Mouse (Mus musculus) frontal cortex, postnatal 36 days (tissue): ENCODE measurements around the gene Bdh1.
"Not testable (repeated sequence)": the region's sequence is repeated elsewhere in the genome, so short reads cannot be mapped to it uniquely, and the experiment has no call there.

Experiments used
- DNase-seq, 2 experiments: peaks; one replicate each; pipeline ENCODE4 v3.0.0; 2022; ENCODE audit warnings: low spot score in 2 of 2

Gene Bdh1

DNA sequence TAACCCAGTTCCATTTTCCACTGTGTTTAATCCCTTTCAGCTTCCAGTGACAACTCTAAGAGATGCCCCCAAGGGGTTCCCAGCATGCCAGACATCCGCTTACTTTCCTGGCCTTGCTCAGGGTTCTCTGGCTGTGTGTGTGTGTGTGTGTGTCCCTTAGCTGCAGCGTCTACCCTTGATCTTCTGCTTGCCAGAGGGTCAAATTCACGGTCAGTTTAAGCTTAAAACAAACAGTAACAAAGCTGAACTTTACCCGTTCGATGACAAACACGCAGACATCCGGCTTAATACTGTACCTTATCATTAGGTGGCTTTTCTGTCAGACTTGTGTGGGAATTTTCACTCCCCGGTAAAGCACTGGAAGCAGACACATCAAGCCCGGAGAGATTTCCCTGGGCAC is at the start of gene Bdh1:
Bdh1 (plus strand) TSS at position 281 of the 400 bp plus-strand sequence.
- DNase-seq: no peak

DNA sequence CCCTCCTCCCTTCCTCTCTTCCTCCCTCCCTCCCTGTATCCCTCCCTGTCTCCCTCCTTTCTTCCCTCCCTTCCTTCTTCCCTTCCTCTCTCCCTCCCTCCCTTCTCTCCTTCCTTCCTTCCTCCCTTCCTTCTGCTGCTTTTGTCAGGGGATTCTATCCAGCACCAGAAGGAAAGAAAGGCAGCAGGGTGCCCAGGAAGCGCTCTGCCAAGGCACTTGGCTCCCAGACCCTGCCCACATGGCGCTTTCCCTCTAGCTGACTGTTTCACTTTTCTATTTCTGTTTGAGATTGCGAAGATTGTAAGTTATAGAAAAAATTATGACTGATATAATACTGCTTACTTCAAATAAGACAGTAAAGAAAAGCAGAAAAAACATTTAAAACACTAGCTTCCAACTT is 49.8 kb upstream of the Bdh1 start:
- DNase-seq: not testable (repeated sequence)

GRCm38 (mm10) chr16:31375877-31376582 is 46.0 kb upstream of the Bdh1 start:
- not testable (repeated sequence) for DNase-seq

DNA sequence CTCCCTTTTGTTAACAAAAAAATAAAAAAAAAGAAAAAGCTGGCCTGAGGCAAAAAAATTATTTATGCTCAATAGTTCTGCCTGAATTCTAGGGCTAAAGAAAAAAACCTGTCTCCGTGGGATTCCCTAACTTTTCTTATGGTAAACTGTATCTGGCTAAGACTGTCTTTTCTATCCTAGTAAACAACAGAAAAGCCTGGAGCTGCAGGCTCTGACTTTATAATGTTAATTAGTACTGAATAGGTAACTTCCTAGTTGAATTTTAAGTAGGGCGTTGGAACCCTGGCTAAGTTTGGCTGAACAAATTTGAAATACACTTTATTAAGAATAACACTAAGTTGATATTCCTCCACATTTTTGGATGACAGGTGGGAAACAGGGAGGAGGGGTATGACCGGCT is 33.8 kb upstream of the Bdh1 start:
- not testable (repeated sequence) for DNase-seq

DNA sequence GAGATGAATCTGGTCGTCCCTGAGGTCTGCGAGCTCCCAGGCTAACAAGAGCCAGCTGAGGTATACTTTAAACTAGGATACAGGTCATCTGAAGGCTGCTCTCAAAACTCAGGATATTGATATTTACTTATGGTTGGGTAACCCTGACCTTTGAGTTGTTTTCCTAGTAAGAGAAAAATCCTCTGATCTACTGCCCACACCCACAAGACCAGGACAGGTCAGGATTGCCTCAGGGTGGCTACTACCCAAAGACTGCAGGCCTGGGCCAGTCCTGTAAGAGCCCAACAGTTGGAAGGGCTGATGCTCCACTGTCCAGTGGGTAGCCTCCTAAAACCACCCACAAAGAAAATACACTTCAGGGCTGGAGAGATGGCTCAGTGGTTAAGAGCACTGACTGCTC is 22.8 kb upstream of the Bdh1 start:
- DNase-seq: no peak

DNA sequence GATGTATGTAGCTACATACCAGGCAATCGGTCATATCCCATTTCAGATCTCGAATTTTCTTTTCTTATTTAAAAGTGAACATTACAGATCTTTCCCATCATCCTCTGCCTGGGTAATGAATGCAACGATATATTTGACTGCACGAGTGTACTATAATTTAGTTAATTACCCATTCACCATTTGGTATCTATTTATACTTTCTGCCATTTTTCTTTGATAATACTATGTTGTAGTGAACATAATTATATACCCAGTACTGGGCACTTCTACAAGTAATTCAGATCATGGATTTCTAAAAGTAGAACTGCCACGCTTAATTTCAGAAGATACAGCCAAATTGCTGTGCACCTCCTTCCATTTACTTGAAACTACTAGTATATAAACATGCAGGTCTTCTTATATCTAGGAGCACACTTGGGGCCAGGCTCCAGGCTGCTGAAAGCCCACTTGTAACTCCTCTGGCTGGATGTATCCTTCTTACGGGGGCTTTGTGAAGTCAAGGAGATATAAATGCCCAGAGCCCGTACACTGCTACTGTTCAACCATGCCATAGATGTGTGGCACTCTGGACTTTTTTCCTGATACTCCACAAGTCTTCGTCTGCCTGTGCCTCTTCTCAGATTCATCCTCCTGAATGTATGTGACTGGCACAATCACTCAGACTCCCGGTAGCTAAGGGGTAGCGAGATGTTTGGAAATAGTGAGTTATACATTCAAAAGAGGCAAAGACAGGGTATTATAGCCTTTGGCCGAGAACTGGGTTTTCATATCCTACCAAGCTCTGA is 21.0 kb upstream of the Bdh1 start:
- DNase-seq: no peak

DNA sequence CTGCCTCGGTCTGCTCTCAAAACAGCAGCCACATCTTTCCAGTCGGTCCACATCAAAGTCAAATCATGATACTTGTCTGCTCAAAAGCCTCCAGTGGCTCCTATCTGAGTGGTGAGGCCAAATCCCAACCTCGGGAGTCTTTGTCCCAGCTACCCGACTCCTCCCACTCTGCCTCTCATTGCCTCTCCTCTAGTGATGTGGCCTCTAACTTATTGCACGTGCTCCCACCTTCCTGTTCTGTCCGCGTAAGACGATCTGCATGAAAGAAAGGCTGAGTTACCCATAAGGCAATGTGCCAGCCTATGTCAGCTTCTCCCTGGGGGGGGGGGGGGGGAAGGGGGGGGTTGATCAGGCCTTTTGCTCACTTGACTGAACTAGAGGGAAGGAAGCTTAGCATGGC is 20.0 kb upstream of the Bdh1 start:
- no peak for DNase-seq

DNA sequence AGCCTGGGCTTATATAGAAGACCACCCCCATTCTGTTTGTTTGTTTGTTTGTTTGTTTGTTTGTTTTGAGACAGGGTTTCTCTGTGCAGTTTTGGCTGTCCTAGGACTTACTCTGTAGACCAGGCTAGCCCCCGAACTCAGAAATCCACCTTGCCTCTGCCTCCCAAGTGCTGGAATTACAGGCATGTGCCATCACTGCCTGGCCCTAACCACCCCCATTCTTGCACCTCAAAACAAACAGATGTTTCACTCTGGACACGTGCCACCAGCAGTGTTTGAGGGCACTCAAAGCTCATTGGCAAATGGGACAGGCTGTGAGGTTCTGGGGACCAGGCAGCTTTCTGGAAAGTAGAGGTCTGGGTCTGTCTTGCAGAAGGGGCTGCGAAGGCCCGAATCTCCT is 18.1 kb upstream of the Bdh1 start:
- no peak for DNase-seq

DNA sequence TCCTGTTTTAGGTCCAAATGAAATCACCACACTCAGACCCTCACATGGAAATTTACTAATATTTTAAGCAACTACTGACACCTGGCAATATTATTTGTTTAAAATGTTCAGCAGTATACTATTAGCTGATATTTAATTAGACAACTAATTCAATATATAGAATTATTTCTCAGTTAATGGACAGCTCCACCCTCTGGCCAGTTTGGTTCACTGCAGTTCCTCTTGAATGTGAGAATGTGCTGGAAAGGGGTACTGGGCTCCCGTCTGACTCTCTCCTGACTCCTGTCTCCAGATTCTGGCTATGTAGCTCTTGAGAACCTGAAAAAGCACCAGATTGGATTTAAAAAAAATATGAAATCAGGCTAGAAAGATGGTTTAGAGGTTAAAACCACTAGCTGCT is 17.0 kb upstream of the Bdh1 start:
- no peak for DNase-seq

- DNase-seq: no peak
Observed at GRCm38 (mm10) chr16:31407872-31408271, 14.2 kb upstream of the Bdh1 start.

DNA sequence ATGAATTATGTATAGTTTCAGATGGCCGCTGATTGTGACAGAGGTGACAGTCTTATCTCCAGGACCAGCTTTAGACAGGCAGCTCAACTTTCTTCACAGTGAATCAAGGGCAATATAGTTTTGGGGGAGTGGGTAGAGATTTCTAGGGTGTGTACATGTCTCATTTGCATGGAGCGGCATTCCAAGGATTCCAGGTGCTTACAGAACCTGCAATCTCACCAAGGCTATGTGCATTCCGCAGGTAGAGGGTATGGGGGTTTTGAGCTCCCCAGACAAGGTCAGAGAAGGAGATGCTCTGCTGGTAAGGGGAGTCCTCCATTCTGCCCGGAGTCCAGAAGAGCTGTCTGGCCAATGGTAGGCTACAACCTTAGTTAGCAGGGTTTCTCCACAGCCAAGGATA is 11.1 kb upstream of the Bdh1 start:
- DNase-seq: no peak

GRCm38 (mm10) chr16:31412321-31412720 is 9.8 kb upstream of the Bdh1 start:
- no peak for DNase-seq

DNA sequence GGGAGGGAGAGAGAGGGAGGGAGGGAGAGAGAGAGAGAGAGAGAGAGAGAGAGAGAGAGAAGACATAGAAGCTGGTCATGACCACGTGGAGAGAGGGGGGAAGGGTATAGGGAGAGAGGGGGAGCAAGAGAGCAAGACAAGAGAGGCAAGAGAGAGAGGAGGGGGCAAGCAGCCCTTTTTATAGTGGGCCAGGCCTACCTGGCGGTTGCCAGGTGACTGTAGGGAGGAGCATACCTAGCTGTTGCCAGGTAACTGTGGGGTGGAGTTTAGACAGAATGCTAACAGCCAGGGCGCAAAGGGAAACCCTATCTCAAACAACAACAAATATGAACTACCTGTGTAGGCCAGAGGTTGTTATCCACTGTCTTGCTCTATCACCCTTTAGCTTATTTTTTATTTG is 8.3 kb upstream of the Bdh1 start:
- no peak for DNase-seq

GRCm38 (mm10) chr16:31415885-31416450 is 6.1 kb upstream of the Bdh1 start:
- no peak for DNase-seq

DNA sequence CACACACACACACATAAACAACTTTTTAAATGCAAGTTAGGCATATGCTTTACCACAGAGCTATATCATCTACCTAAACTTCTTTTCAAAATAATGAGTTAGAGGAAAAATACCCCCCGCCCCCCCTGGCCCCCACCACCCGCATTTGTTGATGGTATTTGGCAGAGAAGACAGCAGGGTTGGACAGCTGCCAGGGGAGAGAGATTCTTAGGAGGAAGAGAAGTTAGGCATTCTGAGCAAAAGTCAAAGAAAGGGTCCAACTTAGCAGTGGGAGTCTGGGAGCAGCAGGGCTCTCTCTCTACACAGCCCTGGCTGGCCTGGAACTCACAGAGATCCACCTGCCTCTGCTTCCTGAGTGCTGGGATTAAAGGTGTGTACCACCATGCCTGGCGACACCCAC is 3.4 kb upstream of the Bdh1 start:
- no peak for DNase-seq

DNA sequence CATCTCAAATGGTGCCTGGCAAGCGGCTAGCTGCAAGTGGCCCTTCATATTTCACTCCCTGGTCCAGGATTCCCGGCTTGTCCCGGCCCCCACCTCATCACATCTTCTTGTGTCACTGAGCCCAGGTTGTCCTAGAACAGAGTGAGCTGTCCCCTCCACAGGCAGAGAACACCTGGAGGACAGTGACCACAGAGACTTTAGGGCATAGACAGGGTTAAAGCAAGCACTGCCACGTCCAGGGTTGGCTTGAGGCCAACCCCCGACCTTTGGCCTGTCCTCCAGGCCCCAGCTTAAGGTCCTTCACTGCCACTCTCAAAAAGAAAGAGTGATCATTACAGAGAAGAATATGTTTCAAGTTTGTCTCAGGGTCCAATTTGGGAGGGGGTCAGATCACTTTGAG is 2.6 kb upstream of the Bdh1 start:
- DNase-seq: no peak

- no peak for DNase-seq
Observed at GRCm38 (mm10) chr16:31422722-31423121, 642 bp downstream of the Bdh1 start.

DNA sequence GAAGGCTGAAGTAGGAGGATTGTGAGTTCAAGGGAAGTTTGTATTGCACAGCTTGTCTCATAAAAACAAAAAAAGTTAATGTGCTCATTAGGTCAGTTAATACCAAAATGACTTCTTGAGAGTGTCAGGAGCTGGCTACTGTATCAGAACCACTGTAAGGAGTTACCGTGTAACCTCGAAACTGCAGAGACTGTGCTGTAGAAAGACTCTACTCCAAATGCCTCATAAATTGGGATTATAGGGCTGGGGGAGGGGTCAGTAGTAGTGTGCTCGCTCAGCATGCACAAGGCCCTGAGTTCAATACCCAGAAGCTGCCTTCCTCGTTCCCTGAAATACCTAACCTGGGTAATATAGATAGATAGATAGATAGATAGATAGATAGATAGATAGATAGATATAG is 1.3 kb downstream of the Bdh1 start:
- DNase-seq: no peak

DNA sequence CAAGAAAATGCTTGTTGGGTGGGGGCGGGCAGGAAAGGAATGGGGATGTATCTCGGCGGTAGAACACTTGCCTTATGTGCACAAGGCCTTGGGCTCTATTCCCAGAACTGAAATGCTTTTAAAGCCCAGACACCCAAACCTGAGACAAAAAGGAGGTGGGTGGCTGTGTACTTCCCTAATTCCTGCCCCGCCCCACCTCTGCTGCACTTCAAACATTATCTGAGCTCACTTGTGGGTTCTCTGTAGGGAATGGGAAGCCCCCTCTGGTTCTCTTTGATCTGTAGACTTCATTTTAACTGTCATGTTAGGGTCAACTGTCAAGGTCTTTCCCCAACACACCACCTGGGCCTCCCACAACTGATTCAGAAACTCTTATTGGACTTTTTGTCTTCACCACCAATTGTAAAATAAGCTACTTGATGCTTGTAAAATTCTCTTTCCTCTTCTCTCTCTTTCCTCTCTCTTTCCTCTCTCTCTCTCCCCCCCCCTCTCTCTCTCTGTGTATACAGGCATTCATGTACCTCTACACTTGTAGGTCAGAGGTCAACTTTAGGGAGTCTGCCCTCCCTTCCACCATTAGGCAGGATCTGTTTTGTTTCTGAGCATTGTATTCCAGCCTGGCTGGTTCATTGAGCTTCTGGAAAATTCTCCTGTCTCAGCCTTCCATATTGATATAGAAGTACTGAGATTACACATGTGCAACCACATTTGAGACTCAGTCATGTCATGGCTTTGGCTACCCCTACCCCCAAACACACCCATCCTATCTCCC is 2.5 kb downstream of the Bdh1 start:
- no peak for DNase-seq

- peak; percentile 64 to 72 for DNase-seq
Observed at GRCm38 (mm10) chr16:31425508-31425907, 3.4 kb downstream of the Bdh1 start.

DNA sequence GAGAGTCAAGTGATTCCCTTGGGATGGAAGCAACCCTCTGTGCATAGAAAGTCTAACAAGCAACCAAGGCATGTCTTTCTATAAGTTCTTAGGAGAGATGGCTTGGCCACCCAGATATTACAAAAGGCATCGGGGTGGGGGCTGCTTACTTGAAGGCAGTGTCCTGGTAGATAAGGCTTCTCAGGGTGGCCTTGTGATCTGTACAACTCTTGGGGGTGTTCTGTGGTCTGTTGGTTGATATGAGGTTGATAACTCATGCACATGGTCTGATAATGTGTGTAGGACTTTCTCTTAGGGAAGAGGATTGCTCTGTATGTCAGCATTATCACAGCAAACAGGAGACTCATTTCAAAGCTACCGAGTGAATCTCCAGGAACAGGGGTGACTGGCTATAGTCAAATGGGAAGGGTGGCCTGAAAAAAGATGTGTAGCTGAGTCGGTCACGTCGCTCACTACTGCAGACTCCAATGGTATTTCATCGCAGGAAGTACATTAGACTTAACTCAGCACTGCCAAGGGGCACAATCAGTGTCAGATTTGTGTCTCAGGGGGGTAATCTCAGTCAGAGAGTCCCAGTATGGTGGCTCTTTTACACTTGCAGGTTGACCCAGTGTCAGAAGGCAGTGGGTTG is 4.5 kb downstream of the Bdh1 start:
- no peak for DNase-seq

DNA sequence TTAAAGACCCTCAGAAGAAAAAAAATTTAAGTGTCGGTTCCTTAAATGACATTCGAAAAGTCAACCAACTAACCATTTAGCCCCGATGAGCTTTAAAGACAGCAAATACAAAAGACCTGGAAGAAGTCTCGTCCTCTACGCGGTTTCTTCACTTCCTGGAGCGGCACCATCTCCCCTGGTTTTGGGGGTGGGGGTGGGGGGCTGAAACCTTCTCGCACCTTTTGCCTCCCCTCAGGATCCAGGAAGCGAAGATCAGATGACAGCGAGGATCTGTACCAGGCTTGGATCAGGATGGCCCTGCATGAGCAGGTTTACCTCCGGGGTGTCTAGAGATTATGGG is 6.2 kb downstream of the Bdh1 start:
- DNase-seq: no peak
